Comparison of ENCODE assay signal across 9 mouse cellular contexts in genomic region chr8:87702790-87703311, GRCm38 (mm10).
DNase-seq lines count a peak whose midpoint lies in the region; ATAC-seq lines count a peak whose summit lies in the region.
"Had no signal": no experiment of that assay in that cellular context is flagged by ENCODE, and none has a peak within 500 bp of the region (broad histone marks: within the 10 kb centered on the region; RNA-seq: fewer than 3 reads in every experiment).

No protein-coding gene starts in this region.

- no peaks in the 10 kb centered on the region for H3K27me3 ChIP-seq in forebrain, embryonic 16.5 days (replicated peaks; ENCODE audit: control insufficient read depth, insufficient read depth, low read length)
- H3K27me3 ChIP-seq in midbrain, embryonic 15.5 days (replicated peaks): no peaks in the 10 kb centered on the region

- 16% methylated on average over 10 of the region's 10 CpGs for WGBS in forebrain, embryonic 16.5 days
- WGBS in midbrain, embryonic 15.5 days: 17% methylated on average over 10 of the region's 10 CpGs

- 0 out of 2 replicates have a peak overlapping the region, but pooled peaks have one; percentile 13 for H3K27ac ChIP-seq in brown adipose tissue, adult 24 weeks (replicated peaks; ENCODE audit: low read depth, low read length)
- H3K27ac ChIP-seq in forebrain, embryonic 16.5 days (ENCODE audit: low read length): peak overlapping the region; percentile 72
- H3K27ac ChIP-seq in midbrain, embryonic 15.5 days: peak overlapping the region; percentile 80

- intact Hi-C loops in heart, postnatal 25 days (cut with DNase I): no loop called here

- ATAC-seq in forebrain, embryonic 16.5 days: peak; percentile 89
- ATAC-seq in midbrain, embryonic 15.5 days (replicated peaks): peak; percentile 81
- no peak for ATAC-seq in erythroid progenitor cell, adult 5-6 weeks (replicated peaks; ENCODE audit: low FRiP score, poor library complexity, severe bottlenecking)

- peaks cover 20% of the 10 kb centered on the region for H3K4me1 ChIP-seq in brown adipose tissue, adult 24 weeks (ENCODE audit: control insufficient read depth, insufficient read depth, insufficient read length, low read length)
- peaks cover 36% of the 10 kb centered on the region for H3K4me1 ChIP-seq in forebrain, embryonic 16.5 days (replicated peaks; ENCODE audit: control insufficient read depth, insufficient read depth, low read length)
- H3K4me1 ChIP-seq in midbrain, embryonic 15.5 days: peaks cover 49% of the 10 kb centered on the region

- peak overlapping the region; percentile 37; the same call in 1 of the 2 replicates for H3K9ac ChIP-seq in forebrain, embryonic 16.5 days (replicated peaks; ENCODE audit: low read depth, low read length)
- H3K9ac ChIP-seq in midbrain, embryonic 15.5 days: no peak overlapping the region

- no peak overlapping the region for H3K4me3 ChIP-seq in brown adipose tissue, adult 24 weeks (ENCODE audit: insufficient read depth, low read depth, low read length)
- H3K4me3 ChIP-seq in forebrain, embryonic 16.5 days (replicated peaks; ENCODE audit: low read length): no peak overlapping the region
- no peak overlapping the region for H3K4me3 ChIP-seq in midbrain, embryonic 15.5 days
- H3K4me3 ChIP-seq: erythroblast, embryonic 14.5 days had no signal

- no peaks in the 10 kb centered on the region for H3K36me3 ChIP-seq in forebrain, embryonic 16.5 days (ENCODE audit: control insufficient read depth, insufficient read depth)
- H3K36me3 ChIP-seq in midbrain, embryonic 15.5 days (replicated peaks): no peaks in the 10 kb centered on the region

- no peaks in the 10 kb centered on the region for H3K9me3 ChIP-seq in forebrain, embryonic 16.5 days (ENCODE audit: control insufficient read depth, low read length)
- H3K9me3 ChIP-seq in midbrain, embryonic 15.5 days: no peaks in the 10 kb centered on the region

- DNase-seq in layer of hippocampus, postnatal 36 days: peak; percentile 34 to 37
- DNase-seq in layer of hippocampus, adult 9-10 months (ENCODE audit: low spot score): no peak
- no peak for DNase-seq in heart, postnatal 25 days (ENCODE audit: low spot score)
- DNase-seq in urinary bladder, adult 18-20 months (ENCODE audit: low spot score in 2 of 2): no peak

- peak overlapping the region; percentile 14 for H3K4me2 ChIP-seq in forebrain, embryonic 16.5 days (ENCODE audit: low read length)
- peak overlapping the region; percentile 5; the same call in 1 of the 2 replicates for H3K4me2 ChIP-seq in midbrain, embryonic 15.5 days

Comparison
In these comparisons a context has a peak if more than half of its experiments do, and no peak if none do; other contexts are left out.
1. DNase-seq: peak in layer of hippocampus, postnatal 36 days (2 of 2); none in layer of hippocampus, adult 9-10 months (single experiment), heart, postnatal 25 days (single experiment) and urinary bladder, adult 18-20 months (0 of 2).
2. H3K27ac ChIP-seq: peak in every context shown above with its lines; median percentile 80 in midbrain, embryonic 15.5 days; 72 in forebrain, embryonic 16.5 days; 13 in brown adipose tissue, adult 24 weeks.